Mouse (Mus musculus): ENCODE results near the gene Hsd17b2.

The Hsd17b2 gene

DNA sequence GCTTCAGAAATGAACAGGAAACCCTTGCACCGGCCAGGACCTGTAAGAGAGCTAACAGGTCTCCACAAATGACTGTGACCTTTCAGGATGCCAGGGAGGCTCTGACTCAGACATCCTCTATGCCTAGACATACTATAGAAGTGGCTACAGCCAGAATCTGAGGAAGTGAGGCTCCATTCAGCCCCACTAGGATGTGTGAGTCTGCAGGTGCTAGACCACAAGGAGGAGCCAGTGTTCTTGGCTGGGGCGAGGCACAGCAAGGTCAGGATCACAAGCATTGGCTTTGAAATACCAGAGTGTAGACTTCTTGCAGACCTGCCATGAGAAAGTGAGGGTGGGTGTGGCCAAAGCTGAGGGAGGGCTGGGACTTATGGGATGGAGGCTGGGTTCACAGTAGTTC lies 70.9 kb downstream of the Hsd17b2 start:
- no peak for DNase-seq (ENCODE audit: low spot score)

DNA sequence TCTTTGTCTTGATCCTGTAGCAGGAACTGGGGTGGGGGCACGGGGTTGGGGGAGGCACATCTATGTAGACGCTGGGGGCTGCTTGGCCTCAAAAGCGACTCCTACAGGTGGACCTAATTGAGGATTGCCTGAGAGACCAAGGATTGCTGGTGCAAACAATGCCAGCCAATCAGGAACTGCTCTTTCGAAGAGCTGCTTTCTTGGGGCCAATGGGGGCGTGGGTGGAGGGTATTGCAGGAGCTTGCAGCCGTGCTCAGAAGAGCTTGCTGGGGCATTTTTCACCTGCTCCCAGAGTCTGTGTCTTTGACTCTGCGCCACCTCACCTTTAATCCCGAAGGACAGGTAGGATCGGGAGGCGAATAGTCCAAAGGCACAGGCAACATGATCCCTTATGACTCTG lies 73.9 kb downstream of the Hsd17b2 start:
- no peak for DNase-seq (ENCODE audit: low spot score)

- DNase-seq (ENCODE audit: low spot score) = no peak
These were observed 74.4 kb downstream of the Hsd17b2 start for GRCm38 (mm10) chr8:117776075-117776474.

GRCm38 (mm10) chr8:117778531-117779322 lies 77.0 kb downstream of the Hsd17b2 start:
- DNase-seq (ENCODE audit: low spot score) = no peak

DNA sequence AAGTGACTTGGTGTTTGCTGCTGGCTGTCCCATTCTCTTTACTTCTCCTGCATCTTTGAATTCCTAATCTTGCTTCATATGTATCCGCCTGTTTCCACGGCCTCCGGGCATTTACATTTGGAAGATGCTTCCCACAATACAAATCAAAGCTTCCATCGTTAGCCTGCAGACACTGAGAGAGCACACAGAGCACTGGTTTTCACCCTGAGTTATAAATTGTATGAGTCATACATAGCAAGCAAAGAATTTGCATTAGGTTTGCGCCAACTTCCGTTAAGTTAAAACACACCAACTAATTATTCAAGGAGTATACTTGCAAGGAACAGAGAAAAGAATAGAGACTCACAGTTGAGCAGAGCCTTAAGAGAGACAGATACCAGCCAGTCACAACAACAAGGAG lies 77.6 kb downstream of the Hsd17b2 start:
- DNase-seq (ENCODE audit: low spot score) = no peak

DNA sequence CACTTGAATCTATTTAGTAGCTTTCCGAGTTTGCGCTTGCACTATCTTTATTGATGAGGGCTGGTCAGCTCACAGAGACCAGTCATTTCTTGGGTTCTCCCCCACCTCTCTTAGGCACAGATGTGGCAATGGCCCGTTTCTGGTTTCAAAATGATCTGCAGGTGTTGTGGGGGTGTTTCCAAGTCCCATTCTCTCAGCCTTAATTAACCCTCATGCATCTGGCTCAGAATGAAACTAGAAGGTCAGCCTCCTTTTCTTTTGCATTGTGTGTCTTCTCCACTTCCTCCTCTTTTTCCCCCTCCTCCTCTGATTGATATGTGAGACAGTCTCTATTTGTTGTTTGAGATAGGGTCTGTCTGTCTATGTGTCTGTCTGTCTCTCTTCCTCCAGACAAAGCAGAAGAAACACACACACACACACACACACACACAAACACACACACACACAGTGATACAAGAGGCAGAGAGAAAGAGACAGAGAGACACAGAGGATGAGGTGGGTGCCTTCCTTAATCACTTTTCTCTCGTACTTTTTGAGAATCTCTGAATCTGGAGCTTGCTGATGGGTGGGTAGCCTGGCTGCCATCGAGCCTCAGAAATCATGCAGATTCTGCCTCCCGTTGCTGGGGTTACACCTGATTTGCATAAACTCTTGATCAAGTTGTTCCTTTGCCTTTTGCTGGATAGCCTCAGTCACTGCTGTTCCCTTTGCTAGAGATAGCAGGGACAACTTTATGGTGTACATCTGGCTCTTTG lies 79.8 kb downstream of the Hsd17b2 start:
- DNase-seq (ENCODE audit: low spot score) = no peak

GRCm38 (mm10) chr8:117783021-117783420 lies 81.3 kb downstream of the Hsd17b2 start:
- no peak for DNase-seq (ENCODE audit: low spot score)

GRCm38 (mm10) chr8:117786428-117786827 lies 84.7 kb downstream of the Hsd17b2 start:
- DNase-seq (ENCODE audit: low spot score) = no peak

GRCm38 (mm10) chr8:117792616-117793144 lies 91.0 kb downstream of the Hsd17b2 start:
- DNase-seq (ENCODE audit: low spot score) = no peak

- DNase-seq (ENCODE audit: low spot score) = no peak
These were observed 92.9 kb downstream of the Hsd17b2 start for GRCm38 (mm10) chr8:117794581-117794980.

DNA sequence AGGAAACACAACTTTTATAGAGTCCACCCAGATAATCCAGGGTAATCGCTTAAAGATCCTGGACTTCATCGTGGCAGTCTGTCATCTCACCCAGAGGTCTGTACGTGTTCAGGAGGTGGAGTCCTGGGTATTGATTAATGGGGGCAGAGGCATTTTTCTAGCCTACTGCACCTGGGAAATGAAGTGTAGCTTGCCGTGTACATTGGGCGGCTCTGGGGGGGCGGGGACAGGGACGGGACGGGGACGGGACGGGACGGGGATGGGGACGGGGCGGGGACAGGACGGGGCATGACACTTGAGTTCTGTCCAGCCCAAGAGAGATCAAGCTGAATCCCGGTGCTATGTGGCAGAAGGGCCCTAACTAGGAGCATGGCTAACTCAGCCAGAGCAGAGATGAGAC lies 94.8 kb downstream of the Hsd17b2 start:
- no peak for DNase-seq (ENCODE audit: low spot score)

GRCm38 (mm10) chr8:117798066-117798465 lies 96.4 kb downstream of the Hsd17b2 start:
- DNase-seq (ENCODE audit: low spot score) = no peak

GRCm38 (mm10) chr8:117801443-117802298 lies 100.0 kb downstream of the Hsd17b2 start, which contains the start of gene Mphosph6:
Mphosph6 (minus strand) TSS chr8:117801943.
- DNase-seq (ENCODE audit: low spot score) = peak; percentile 98

DNA sequence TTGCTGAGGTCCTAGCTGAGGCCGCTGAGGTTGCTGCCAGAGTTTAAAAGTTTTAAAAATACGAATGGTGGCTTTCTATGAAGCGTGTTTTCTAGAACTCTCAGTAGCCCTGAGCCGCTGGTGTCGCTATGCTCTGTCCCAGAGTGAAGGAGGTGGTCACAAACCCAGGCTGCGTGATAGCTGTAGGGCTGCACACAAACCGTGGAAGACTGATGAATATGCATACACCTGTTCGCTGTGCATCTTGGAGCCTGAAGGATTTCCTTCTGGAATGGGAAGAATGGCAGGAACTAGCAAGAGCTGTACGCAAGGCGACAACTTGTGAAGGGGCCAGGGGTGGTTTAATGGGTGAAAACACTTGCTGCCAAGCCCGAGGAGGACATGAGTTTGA lies 100.6 kb downstream of the Hsd17b2 start:
- DNase-seq (ENCODE audit: low spot score) = no peak

GRCm38 (mm10) chr8:117805419-117805818 lies 103.7 kb downstream of the Hsd17b2 start:
- no peak for DNase-seq (ENCODE audit: low spot score)

Data from layer of hippocampus, adult 11-12 months (tissue).